Mouse (Mus musculus) heart, postnatal 0 days (tissue): ENCODE data around the gene Gcm1.

ENCODE experiments used
- CTCF ChIP-seq: IDR thresholded peaks from 2 replicates; pipeline ENCODE4 v1.5.1; 2016; ENCODE audit warnings: antibody characterized with exemption, control low read depth, low read depth
- EP300 ChIP-seq: IDR thresholded peaks from 2 replicates; pipeline ENCODE4 v1.6.1; 2016; ENCODE audit warnings: antibody characterized with exemption, low read depth

- TF ChIP-seq CTCF (no peak), EP300 (no peak)
These were observed 42.3 kb upstream of the Gcm1 start for GRCm38 (mm10) chr9:78009382-78009781.
